Mouse (Mus musculus) ovary, postnatal 10 days (tissue): ENCODE data around the gene Plcd4.
A peak's percentile ranks its signal among the peaks of the same experiment; 100 is the strongest.

Experiments used
- DNase-seq: peaks from one replicate; pipeline ENCODE4 v3.0.0; 2022; ENCODE audit warnings: low spot score

The Plcd4 gene

DNA sequence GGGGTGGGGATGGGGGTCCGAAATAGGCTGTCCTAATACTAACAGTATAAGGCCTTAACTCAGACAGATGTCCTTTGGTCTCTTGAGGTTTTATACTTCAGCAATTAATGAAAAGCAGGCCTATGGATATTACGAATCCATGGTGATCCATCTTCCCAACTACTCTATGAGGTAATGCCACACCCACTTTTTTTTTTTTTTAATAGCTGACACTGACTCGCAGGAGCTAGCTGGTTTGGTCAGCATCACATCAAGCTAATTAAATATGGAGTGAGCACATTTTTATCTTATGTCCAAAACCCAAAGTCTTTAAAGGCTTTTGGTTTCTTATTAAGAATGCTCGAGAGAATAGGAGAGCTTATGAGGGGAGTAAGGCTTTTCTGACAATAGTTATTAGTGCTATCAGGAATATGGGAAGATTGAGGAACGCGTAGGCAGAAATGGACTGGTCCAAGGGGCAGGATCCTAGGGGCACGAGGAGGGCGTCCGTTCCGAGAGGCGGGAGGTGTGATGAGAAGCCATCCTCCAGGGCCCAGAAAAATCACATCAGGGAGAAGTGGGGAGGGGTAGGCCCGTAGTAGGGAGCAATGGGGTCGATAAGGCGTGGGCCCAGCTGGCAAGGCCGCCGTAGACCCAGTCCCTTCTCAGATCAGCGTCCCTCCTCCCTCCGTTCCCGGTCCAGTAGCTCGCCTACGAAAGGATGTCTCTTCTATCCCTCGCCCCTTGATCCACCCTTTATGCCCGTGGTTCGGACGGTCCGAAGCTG, 58.0 kb downstream of the Plcd4 start:
- DNase-seq = no peak

DNA sequence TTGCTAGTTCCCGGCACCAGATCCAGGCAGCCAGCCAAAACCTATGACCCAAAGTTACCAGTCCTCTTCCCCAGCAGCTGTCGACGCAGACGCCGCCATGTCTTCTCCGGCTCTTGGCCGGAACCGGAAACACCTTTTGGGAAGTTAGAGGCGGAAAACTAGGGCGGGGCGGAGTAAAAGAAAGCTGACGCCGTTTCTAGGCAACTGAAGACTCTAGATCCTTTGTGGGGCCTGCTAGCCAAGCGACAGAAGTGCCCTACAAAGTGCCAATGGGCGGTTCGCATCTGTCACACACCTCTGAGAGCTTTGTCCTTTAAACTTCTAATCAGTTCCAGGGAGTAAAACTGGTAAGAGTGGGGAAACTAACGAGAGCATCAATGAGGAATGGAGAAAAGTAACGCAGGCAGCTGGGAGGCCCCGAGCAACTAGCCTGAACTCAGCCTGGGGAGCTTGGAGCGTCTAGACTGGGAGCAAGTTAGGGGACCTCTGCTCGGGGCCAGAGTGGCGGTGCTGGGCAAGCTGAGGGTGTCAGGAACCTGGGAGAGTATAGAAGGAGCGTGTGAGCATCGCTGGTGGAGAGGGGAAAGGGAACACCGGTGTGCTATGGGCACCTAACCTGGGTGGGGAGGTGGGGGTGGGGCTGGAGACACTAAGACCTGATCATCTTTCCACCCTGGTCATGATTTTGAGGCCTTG, 58.7 kb downstream of the Plcd4 start, which contains the start of the genes Rnf25 and Stk36:
Rnf25 (minus strand) TSS at position 131 of the 696 bp plus-strand sequence.
Stk36 (plus strand) TSS at position 179 of the 696 bp plus-strand sequence.
- peak; percentile 67 for DNase-seq
